Mouse (Mus musculus) neural tube, embryonic 10.5 days (tissue): ENCODE data around the gene Ints3.
"Not testable (repeated sequence)": the region's sequence is repeated elsewhere in the genome, so short reads cannot be mapped to it uniquely, and the experiment has no call there.

Experiments
- DNase-seq: peaks from one replicate; pipeline ENCODE4 v3.0.0-alpha.2; 2017; ENCODE audit warnings: low spot score; ENCODE audit errors: extremely low spot score

The Ints3 gene

GRCm38 (mm10) chr3:90357959-90358358 is 75.5 kb downstream of the Ints3 start:
- DNase-seq, result no peak

DNA sequence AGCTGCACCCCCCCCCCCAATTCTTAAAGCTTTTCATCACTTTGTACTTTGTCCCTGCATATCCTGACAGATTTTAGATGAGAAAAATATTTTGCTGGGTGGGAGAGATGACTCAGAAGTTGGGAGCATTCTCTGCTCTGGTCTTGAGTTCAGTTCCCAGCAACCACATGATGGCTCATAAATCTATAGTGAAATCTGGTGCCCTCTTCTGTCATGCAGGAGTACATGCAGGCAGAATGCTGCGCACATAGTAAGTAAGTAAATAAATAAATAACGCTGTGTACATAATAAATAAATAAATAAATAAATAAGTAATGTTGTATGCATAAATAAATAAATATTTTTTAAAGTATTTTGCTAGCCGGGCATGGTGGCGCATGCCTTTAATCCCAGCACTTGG is 85.6 kb downstream of the Ints3 start:
- no peak for DNase-seq

- DNase-seq, result not testable (repeated sequence)
These were observed 90.6 kb downstream of the Ints3 start for GRCm38 (mm10) chr3:90342853-90343252.
